In the genomic region with DNA sequence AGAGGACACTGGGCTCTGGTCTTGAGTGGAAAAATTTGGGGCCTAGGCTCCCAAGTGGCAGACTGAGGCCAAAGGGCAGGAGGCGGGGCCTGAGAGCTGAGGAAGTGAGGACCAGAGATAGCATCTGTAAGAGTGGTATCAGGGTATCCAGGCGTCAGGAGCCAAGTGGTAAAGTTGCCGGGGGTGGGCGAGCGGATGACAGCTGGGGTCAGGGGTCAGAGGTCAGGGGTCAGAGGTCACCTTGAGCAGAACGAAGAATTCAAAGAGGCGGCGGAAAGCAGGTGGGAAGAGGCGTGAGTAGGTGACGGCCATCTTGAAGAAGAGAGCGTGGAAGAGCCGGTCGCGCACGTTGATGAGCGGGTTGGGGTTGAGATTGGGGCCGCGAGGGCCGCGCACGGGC, we compare ENCODE assay signal across 8 mouse cellular contexts. TPM values are rescaled to one million over a fixed set of nuclear protein-coding genes. Genes with fewer than 3 reads are reported as not detected.
DNase-seq lines count a peak whose midpoint lies in the region; ATAC-seq and TF ChIP-seq lines count a peak whose summit lies in the region.

No protein-coding gene starts in this region.

- no peaks in the 10 kb centered on the region for H3K9me3 ChIP-seq in E14TG2a.4 (ENCODE audit: low read length)
- no peaks in the 10 kb centered on the region for H3K9me3 ChIP-seq in forebrain, embryonic 14.5 days (replicated peaks; ENCODE audit: control insufficient read depth, low read length)
- no peaks in the 10 kb centered on the region for H3K9me3 ChIP-seq in lung, postnatal 0 days (ENCODE audit: low read length)

- H3K27ac ChIP-seq in brown adipose tissue, adult 24 weeks (replicated peaks; ENCODE audit: low read depth, low read length) = peak overlapping the region; percentile 84
- H3K27ac ChIP-seq in forebrain, embryonic 14.5 days (ENCODE audit: low read depth, low read length) = peak overlapping the region; percentile 95
- H3K27ac ChIP-seq in lung, postnatal 0 days (ENCODE audit: low read length) = peak overlapping the region; percentile 99

- peak overlapping the region; percentile 87 for H3K9ac ChIP-seq in forebrain, embryonic 14.5 days (ENCODE audit: low read length)
- peak overlapping the region; percentile 74 for H3K9ac ChIP-seq in lung, postnatal 0 days (replicated peaks; ENCODE audit: low read depth)

- 2% methylated on average over 16 of the region's 21 CpGs for WGBS in forebrain, embryonic 14.5 days
- WGBS in lung, postnatal 0 days = 1% methylated on average over 11 of the region's 21 CpGs

- H3K36me3 ChIP-seq in E14TG2a.4 (ENCODE audit: insufficient read depth, low read length) = peaks cover 43% of the 10 kb centered on the region
- H3K36me3 ChIP-seq in forebrain, embryonic 14.5 days (ENCODE audit: control insufficient read depth, insufficient read depth, low read length) = peaks cover 26% of the 10 kb centered on the region
- peaks cover 8% of the 10 kb centered on the region; the same call in 1 of the 2 replicates for H3K36me3 ChIP-seq in lung, postnatal 0 days (ENCODE audit: insufficient read depth, low read length)

- peaks cover 77% of the 10 kb centered on the region for H3K4me1 ChIP-seq in E14TG2a.4 (replicated peaks; ENCODE audit: low read depth, low read length)
- peaks cover 32% of the 10 kb centered on the region for H3K4me1 ChIP-seq in brown adipose tissue, adult 24 weeks (ENCODE audit: control insufficient read depth, insufficient read depth, insufficient read length, low read length)
- H3K4me1 ChIP-seq in forebrain, embryonic 14.5 days (ENCODE audit: control insufficient read depth, insufficient read depth, low read length) = peaks cover 22% of the 10 kb centered on the region
- H3K4me1 ChIP-seq in lung, postnatal 0 days (ENCODE audit: insufficient read depth, low read depth, low read length) = peaks cover 25% of the 10 kb centered on the region

- 0 out of 2 replicates have a peak, but pooled peaks have one; percentile 3 for ATAC-seq in forebrain, embryonic 14.5 days
- no peak for ATAC-seq in lung, postnatal 0 days

- peak overlapping the region; percentile 95 for H3K4me2 ChIP-seq in forebrain, embryonic 14.5 days (ENCODE audit: low read length)
- peak overlapping the region; percentile 78 for H3K4me2 ChIP-seq in lung, postnatal 0 days (replicated peaks; ENCODE audit: low read depth, low read length)

- H3K27me3 ChIP-seq in E14TG2a.4 (ENCODE audit: insufficient read depth, low read length) = peaks cover 6% of the 10 kb centered on the region
- H3K27me3 ChIP-seq in forebrain, embryonic 14.5 days (replicated peaks; ENCODE audit: control insufficient read depth, insufficient read depth, low read length) = peaks cover 20% of the 10 kb centered on the region
- H3K27me3 ChIP-seq in lung, postnatal 0 days (replicated peaks; ENCODE audit: insufficient read depth, low read length) = no peaks in the 10 kb centered on the region

- TF ChIP-seq CTCF in E14TG2a.4 (conservative IDR thresholded peaks at IDR 0.05; ENCODE audit: low read length) = no peak
- TF ChIP-seq CTCF in lung, postnatal 0 days (IDR thresholded peaks at IDR 0.05) = no peak

- DNase-seq in forebrain, embryonic 14.5 days (ENCODE audit: low spot score) = peak; percentile 53
- DNase-seq in heart, postnatal 4 days = peak; percentile 71
- DNase-seq in layer of hippocampus, postnatal 14 days (ENCODE audit: low spot score in 2 of 2) = peak; percentile 63 to 68
- DNase-seq in lung, postnatal 0 days (ENCODE audit: low spot score) = peak; percentile 64
- DNase-seq in ovary, postnatal 14 days (ENCODE audit: low spot score) = peak; percentile 57
- DNase-seq in thymus, postnatal 14 days = peak; percentile 79

- TF ChIP-seq EP300 in lung, postnatal 0 days (IDR thresholded peaks at IDR 0.05) = no peak

- H3K4me3 ChIP-seq in E14TG2a.4 (replicated peaks; ENCODE audit: low read length) = peak overlapping the region; percentile 86
- peak overlapping the region; percentile 92 for H3K4me3 ChIP-seq in brown adipose tissue, adult 24 weeks (ENCODE audit: insufficient read depth, low read depth, low read length)
- H3K4me3 ChIP-seq in forebrain, embryonic 14.5 days (ENCODE audit: low read depth, low read length) = peak overlapping the region; percentile 73
- H3K4me3 ChIP-seq in lung, postnatal 0 days (ENCODE audit: low read depth, low read length) = peak overlapping the region; percentile 73

RNA-seq across cellular contexts. Expression of a gene that starts 0.5 kb away (rescaled TPM):
- polyA plus RNA-seq in brown adipose tissue, adult 24 weeks (2012; ENCODE audit: insufficient read depth, insufficient read length, missing spikeins) = 69.8 and 75.4 TPM in 2 replicates
- 10.5 and 13.4 TPM in 2 replicates for polyA plus RNA-seq in forebrain, embryonic 14.5 days (2014; fragmentation: Nextera tagmentation; extraction: Ambion mirVana)
- total RNA-seq in heart, postnatal 4 days (2021) = 100 to 1,000 TPM; 117 to 120 TPM
- 100 to 1,000 TPM; 135 to 144 TPM for total RNA-seq in layer of hippocampus, postnatal 14 days (2021)
- 26.7 and 27.6 TPM in 2 replicates for polyA plus RNA-seq in lung, postnatal 0 days (2015; fragmentation: Nextera tagmentation; extraction: Ambion mirVana)

RNA-seq across cellular contexts. Expression of a gene that starts 4.7 kb away (rescaled TPM):
- 6.4 and 10.3 TPM in 2 replicates for polyA plus RNA-seq in brown adipose tissue, adult 24 weeks (2012; ENCODE audit: insufficient read depth, insufficient read length, missing spikeins)
- polyA plus RNA-seq in forebrain, embryonic 14.5 days (2014; fragmentation: Nextera tagmentation; extraction: Ambion mirVana) = 33.2 and 40.0 TPM in 2 replicates
- total RNA-seq in heart, postnatal 4 days (2021) = 100 to 1,000 TPM; 109 to 113 TPM
- total RNA-seq in layer of hippocampus, postnatal 14 days (2021) = 1 to 10 TPM; 7.5 to 9.3 TPM
- 483 and 567 TPM in 2 replicates for polyA plus RNA-seq in lung, postnatal 0 days (2015; fragmentation: Nextera tagmentation; extraction: Ambion mirVana)

RNA-seq across cellular contexts. Expression of a gene that starts 12.6 kb away (rescaled TPM):
- polyA plus RNA-seq in brown adipose tissue, adult 24 weeks (2012; ENCODE audit: insufficient read depth, insufficient read length, missing spikeins) = 5.1 and 5.4 TPM in 2 replicates
- polyA plus RNA-seq in forebrain, embryonic 14.5 days (2014; fragmentation: Nextera tagmentation; extraction: Ambion mirVana) = 2.1 and 3.1 TPM in 2 replicates
- 1 to 10 TPM; 6.9 to 8.1 TPM for total RNA-seq in heart, postnatal 4 days (2021)
- total RNA-seq in layer of hippocampus, postnatal 14 days (2021) = 10 to 100 TPM in 1 of 2 experiments, 1 to 10 TPM in 1; 9.8 to 10.5 TPM
- polyA plus RNA-seq in lung, postnatal 0 days (2015; fragmentation: Nextera tagmentation; extraction: Ambion mirVana) = 5.5 and 6.5 TPM in 2 replicates

RNA-seq across cellular contexts. Expression of a gene that starts 13.2 kb away (rescaled TPM):
- polyA plus RNA-seq in brown adipose tissue, adult 24 weeks (2012; ENCODE audit: insufficient read depth, insufficient read length, missing spikeins) = not detected in 2 replicates
- polyA plus RNA-seq in forebrain, embryonic 14.5 days (2014; fragmentation: Nextera tagmentation; extraction: Ambion mirVana) = 0.23 and 0.40 TPM in 2 replicates
- under 1 TPM in 1 of 2 experiments, not detected in 1; 0.21 TPM for total RNA-seq in heart, postnatal 4 days (2021)
- under 1 TPM; 0.12 to 0.21 TPM for total RNA-seq in layer of hippocampus, postnatal 14 days (2021)
- 0.24 and 0.32 TPM in 2 replicates for polyA plus RNA-seq in lung, postnatal 0 days (2015; fragmentation: Nextera tagmentation; extraction: Ambion mirVana)

RNA-seq across cellular contexts. Expression of a gene that starts 23.7 kb away (rescaled TPM):
- 25.6 and 44.7 TPM in 2 replicates for polyA plus RNA-seq in brown adipose tissue, adult 24 weeks (2012; ENCODE audit: insufficient read depth, insufficient read length, missing spikeins)
- 96.4 and 101 TPM in 2 replicates for polyA plus RNA-seq in forebrain, embryonic 14.5 days (2014; fragmentation: Nextera tagmentation; extraction: Ambion mirVana)
- 10 to 100 TPM; 25.5 to 28.5 TPM for total RNA-seq in heart, postnatal 4 days (2021)
- total RNA-seq in layer of hippocampus, postnatal 14 days (2021) = 10 to 100 TPM; 35.5 to 40.8 TPM
- 32.8 and 44.2 TPM in 2 replicates for polyA plus RNA-seq in lung, postnatal 0 days (2015; fragmentation: Nextera tagmentation; extraction: Ambion mirVana)

Comparison
In these comparisons a context has a peak if more than half of its experiments do, and no peak if none do; other contexts are left out.
1. RNA of a gene that starts 4.7 kb away (polyA plus RNA-seq): 483 to 567 TPM in lung, postnatal 0 days; 33.2 to 40.0 TPM in forebrain, embryonic 14.5 days and 6.4 to 10.3 TPM in brown adipose tissue, adult 24 weeks; every median in the first group is over 10 times any median in the second.
2. Peak in every context shown above with its lines, with median percentiles within 50 percentile points of each other: H3K4me3 ChIP-seq, H3K27ac ChIP-seq and DNase-seq.